Mouse (Mus musculus) right cerebral cortex, postnatal 36 days (tissue): ENCODE data around the gene Tle4.
"Not testable (repeated sequence)": the region's sequence is repeated elsewhere in the genome, so short reads cannot be mapped to it uniquely, and the experiment has no call there.

Experiments
- DNase-seq, 2 experiments: peaks; one replicate each; pipeline ENCODE4 v3.0.0; 2022; ENCODE audit warnings: low spot score in 2 of 2, mixed read lengths in 1 of 2

Tle4 gene

GRCm38 (mm10) chr19:14597917-14598689 is at the start of gene Tle4:
TSS of gene Tle4 (minus strand) at chr19:14598051.
- peak; percentile 100 for DNase-seq

- DNase-seq = no peak
Measured at GRCm38 (mm10) chr19:14645666-14646065, 47.8 kb upstream of the Tle4 start.

- no peak for DNase-seq
Measured at GRCm38 (mm10) chr19:14644756-14645155, 46.9 kb upstream of the Tle4 start.

GRCm38 (mm10) chr19:14643091-14643490 is 45.2 kb upstream of the Tle4 start:
- DNase-seq = not testable (repeated sequence)

GRCm38 (mm10) chr19:14642663-14643062 is 44.8 kb upstream of the Tle4 start:
- DNase-seq = no peak

GRCm38 (mm10) chr19:14635213-14635928 is 37.5 kb upstream of the Tle4 start:
- peak in 1 of 2 experiments; percentile 2 for DNase-seq

GRCm38 (mm10) chr19:14623355-14623754 is 25.5 kb upstream of the Tle4 start:
- DNase-seq = no peak

GRCm38 (mm10) chr19:14620534-14620933 is 22.7 kb upstream of the Tle4 start:
- DNase-seq = peak; percentile 20 to 66

GRCm38 (mm10) chr19:14619814-14620213 is 22.0 kb upstream of the Tle4 start:
- DNase-seq = no peak

- no peak for DNase-seq
Measured at GRCm38 (mm10) chr19:14614816-14615215, 17.0 kb upstream of the Tle4 start.

- no peak for DNase-seq
Measured at GRCm38 (mm10) chr19:14610542-14611317, 12.9 kb upstream of the Tle4 start.

GRCm38 (mm10) chr19:14600841-14601240 is 3.0 kb upstream of the Tle4 start:
- no peak for DNase-seq

- no peak for DNase-seq
Measured at GRCm38 (mm10) chr19:14600354-14600753, 2.5 kb upstream of the Tle4 start.

GRCm38 (mm10) chr19:14599851-14600251 is 2.0 kb upstream of the Tle4 start:
- DNase-seq = no peak

- DNase-seq = no peak
Measured at GRCm38 (mm10) chr19:14598690-14599288, 938 bp upstream of the Tle4 start.

GRCm38 (mm10) chr19:14596941-14597916 is 622 bp downstream of the Tle4 start:
- peak; percentile 29 to 32 for DNase-seq

GRCm38 (mm10) chr19:14596358-14596940 is 1.4 kb downstream of the Tle4 start:
- no peak for DNase-seq

GRCm38 (mm10) chr19:14595390-14595997 is 2.4 kb downstream of the Tle4 start:
- DNase-seq = no peak

GRCm38 (mm10) chr19:14594537-14594936 is 3.3 kb downstream of the Tle4 start:
- DNase-seq = no peak
